Mouse (Mus musculus) midbrain, embryonic 14.5 days (tissue): Measurements from ENCODE around the gene Pus7l. TPM values are rescaled to one million over a fixed set of nuclear protein-coding genes. Genes with fewer than 3 reads are reported as not detected.

Experiments used
- ATAC-seq: fragments of 200-750 bp; cut with Nextera tagmentation; 2 replicates; pipeline ENCODE4 v1.8.0; 2017; ENCODE audit warnings: moderate number of reproducible peaks, moderate library complexity; ENCODE audit not compliant: low FRiP score, low TSS enrichment
- DNase-seq: peaks from one replicate; pipeline ENCODE4 v3.0.0-alpha.2; 2015
- H3K27ac ChIP-seq: fragments of 300-500 bp; sonication (generic); replicated peaks from 2 replicates; pipeline ENCODE4 v1.5.1; 2014; ENCODE audit warnings: mild to moderate bottlenecking, low read depth, low read length, moderate library complexity
- H3K27me3 ChIP-seq: fragments of 300-500 bp; sonication (generic); 2 replicates; pipeline ENCODE4 v1.6.1; 2014; ENCODE audit warnings: low read length, control low read depth, mixed read lengths; ENCODE audit not compliant: control insufficient read depth, insufficient read depth
- H3K36me3 ChIP-seq: fragments of 300-500 bp; sonication (generic); 2 replicates; pipeline ENCODE4 v1.6.1; 2014; ENCODE audit warnings: low read length, control low read depth; ENCODE audit not compliant: control insufficient read depth, insufficient read depth
- H3K4me1 ChIP-seq: fragments of 300-500 bp; sonication (generic); 2 replicates; pipeline ENCODE4 v1.6.1; 2014; ENCODE audit warnings: mild to moderate bottlenecking, antibody characterized with exemption, low read length, control low read depth; ENCODE audit not compliant: control insufficient read depth, insufficient read depth
- H3K4me2 ChIP-seq: fragments of 300-500 bp; sonication (generic); 2 replicates; pipeline ENCODE4 v1.6.1; 2014; ENCODE audit warnings: mild to moderate bottlenecking, low read length, moderate library complexity
- H3K4me3 ChIP-seq: fragments of 300-500 bp; sonication (generic); replicated peaks from 2 replicates; pipeline ENCODE4 v1.5.1; 2014; ENCODE audit warnings: low read depth, low read length
- H3K9ac ChIP-seq: fragments of 300-500 bp; sonication (generic); replicated peaks from 2 replicates; pipeline ENCODE4 v1.6.1; 2014; ENCODE audit warnings: mild to moderate bottlenecking, low read length, moderate library complexity
- H3K9me3 ChIP-seq: fragments of 300-500 bp; sonication (generic); 2 replicates; pipeline ENCODE4 v1.6.1; 2016; ENCODE audit warnings: low read length, control low read depth, mixed read lengths; ENCODE audit not compliant: control insufficient read depth
- WGBS: fragments of 180-500 bp; shearing (Covaris S2); extraction: QIAGEN DNeasy Blood & Tissue Kit; methylation state at CpG from one replicate; pipeline ENCODE4 v1.1.7; 2014; 5-methylcytosine and 5-hydroxymethylcytosine counted together
- polyA plus RNA-seq: library from polyadenylated mRNA; unstranded; fragments of >200 nt; fragmentation: Nextera tagmentation; extraction: Ambion mirVana; gene quantifications from 2 replicates; pipeline ENCODE4 v1.2.1, GENCODE M21; 2014

Pus7l gene
- polyA plus RNA-seq: 5.5 and 7.0 TPM in 2 replicates

DNA sequence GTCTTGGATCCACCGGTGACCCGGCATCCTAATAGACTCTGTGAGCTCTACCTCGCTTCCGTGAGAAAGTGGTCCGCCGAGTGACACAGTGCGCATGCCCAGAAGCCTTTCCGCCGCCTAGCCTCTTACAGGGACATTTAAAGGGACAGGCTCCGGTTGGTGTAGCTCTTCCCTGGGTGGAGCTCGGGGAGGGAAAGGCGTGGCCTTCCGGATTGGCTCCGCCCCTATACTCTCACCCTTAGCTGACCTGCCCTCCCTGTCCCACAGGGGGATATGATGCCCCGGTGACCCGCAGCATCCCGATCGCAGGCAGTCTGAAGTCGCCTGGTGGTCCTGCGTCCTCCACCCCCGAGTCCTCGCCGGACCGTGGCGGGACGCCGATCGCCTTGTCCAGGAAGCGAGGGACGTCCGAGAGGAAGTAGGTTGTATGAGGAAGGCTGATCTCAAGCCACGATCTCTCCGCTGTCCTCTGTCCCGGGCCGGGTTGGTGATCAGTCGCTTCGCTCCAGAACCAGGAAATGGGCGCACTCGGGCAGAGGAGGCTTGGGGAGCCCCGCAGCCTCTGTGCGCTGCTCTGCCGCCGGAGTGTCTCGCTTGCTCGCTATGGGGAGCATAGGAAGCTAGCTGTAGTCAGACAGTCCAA lies at the start of gene Pus7l, which contains the start of gene Irak4:
TSS of gene Pus7l (minus strand) at position 139 of the 643 bp plus-strand sequence.
TSS of gene Irak4 (plus strand) at position 235 of the 643 bp plus-strand sequence.
- no peaks in the 10 kb centered on the region for H3K27me3 ChIP-seq
- under 1% methylated on average over 45 of the region's 45 CpGs for WGBS
- peak within 1 kb of the TSS; percentile 61 for H3K27ac ChIP-seq
- H3K9ac ChIP-seq: peak within 1 kb of the TSS; percentile 52
- DNase-seq (peak; percentile 96), ATAC-seq (peak; percentile 97)
- peak within 1 kb of the TSS; percentile 71 for H3K4me3 ChIP-seq
- H3K9me3 ChIP-seq: no peaks in the 10 kb centered on the region
- H3K36me3 ChIP-seq: no peaks in the 10 kb centered on the region
- peaks cover 10% of the 10 kb centered on the region; the same call in 1 of the 2 replicates for H3K4me1 ChIP-seq
- peak within 1 kb of the TSS; percentile 67 for H3K4me2 ChIP-seq

DNA sequence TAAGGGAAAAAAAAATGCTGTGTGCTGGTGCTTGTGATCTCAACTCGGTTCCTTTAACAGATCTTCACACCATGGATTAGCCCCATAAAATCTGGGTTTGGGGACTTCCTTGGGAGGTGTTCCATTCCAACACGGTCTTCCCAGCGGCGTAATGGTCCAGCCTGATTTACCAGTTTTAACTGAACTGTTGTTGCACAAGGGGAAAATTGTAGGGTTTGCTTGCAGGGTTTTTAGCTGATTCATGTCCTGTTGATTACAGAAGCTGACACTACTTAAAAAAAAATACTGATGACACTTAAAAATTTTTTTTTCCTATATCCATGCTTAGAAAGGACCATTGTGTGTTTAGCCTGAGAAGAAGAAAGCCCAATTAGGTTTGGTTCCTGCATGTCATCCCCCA lies 48.0 kb upstream of the Pus7l start:
- H3K9ac ChIP-seq: no peak overlapping the region
- no peak overlapping the region for H3K4me2 ChIP-seq
- 0 out of 2 replicates have a peak, but pooled peaks cover under 1% of the 10 kb centered on the region for H3K36me3 ChIP-seq
- H3K27ac ChIP-seq: no peak overlapping the region
- peaks cover 6% of the 10 kb centered on the region for H3K4me1 ChIP-seq
- H3K27me3 ChIP-seq: no peaks in the 10 kb centered on the region
- WGBS: 91% methylated on average over 4 of the region's 4 CpGs
- DNase-seq (no peak), ATAC-seq (no peak)
- no peak overlapping the region for H3K4me3 ChIP-seq
- H3K9me3 ChIP-seq: no peaks in the 10 kb centered on the region

- ATAC-seq: peak; percentile 29
These were observed 46.7 kb upstream of the Pus7l start for GRCm38 (mm10) chr15:94590083-94590482.

DNA sequence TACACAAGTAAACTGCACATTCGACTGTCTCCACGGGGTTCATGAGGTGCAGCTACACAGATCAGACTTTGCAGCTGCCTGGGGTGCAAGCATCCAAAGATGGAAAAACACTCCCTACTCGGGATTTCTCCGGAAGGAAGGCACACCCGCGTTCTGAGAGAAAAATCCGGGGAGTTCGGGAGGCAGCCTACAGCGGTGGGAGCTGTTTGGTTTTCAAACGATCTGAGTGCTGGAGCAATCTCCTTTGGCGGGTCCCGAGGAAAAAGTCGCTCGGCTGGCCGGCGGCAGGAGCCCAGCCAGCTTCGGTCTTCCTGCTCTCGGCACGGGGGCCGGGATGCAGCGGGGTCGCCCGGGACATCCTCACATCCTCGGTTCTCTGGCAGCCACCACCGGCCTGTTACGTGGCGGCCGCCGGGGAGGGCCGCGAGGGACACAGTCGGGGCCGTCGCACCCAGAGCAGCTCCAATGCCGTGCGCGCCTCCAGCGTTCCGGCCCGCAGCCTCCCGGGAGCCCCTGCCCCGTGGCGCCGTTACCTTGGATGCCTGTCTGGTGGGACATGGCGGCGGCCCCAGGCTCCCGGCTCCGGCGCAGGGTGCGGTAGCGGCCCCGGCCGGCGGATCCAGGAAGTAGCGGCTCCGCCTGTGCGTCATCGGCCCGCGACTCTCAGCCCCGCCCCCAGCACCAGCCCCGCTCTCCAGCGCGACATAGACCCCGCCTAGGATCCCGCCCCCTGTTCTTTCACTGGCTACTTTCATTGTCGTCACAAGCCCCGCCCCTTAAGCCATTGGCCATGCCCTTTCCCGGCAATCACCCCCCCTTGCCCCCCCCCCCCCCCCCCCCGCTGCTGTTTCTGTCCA lies 46.1 kb upstream of the Pus7l start, which contains the start of gene Twf1:
TSS of gene Twf1 (minus strand) at position 671 of the 857 bp plus-strand sequence.
- Histone ChIP-seq H3K9ac (peak within 1 kb of the TSS; percentile 91), H3K27me3 (no peaks in the 10 kb centered on the region), H3K27ac (peak within 1 kb of the TSS; percentile 85), H3K4me1 (peaks cover 6% of the 10 kb centered on the region), H3K9me3 (no peaks in the 10 kb centered on the region), H3K4me3 (peak within 1 kb of the TSS; percentile 94), H3K36me3 (peaks cover 16% of the 10 kb centered on the region), H3K4me2 (peak within 1 kb of the TSS; percentile 76)
- under 1% methylated on average over 69 of the region's 70 CpGs for WGBS
- DNase-seq (peak; percentile 100), ATAC-seq (peak; percentile 100)

More at GRCm38 (mm10) chr15:94590083-94590482, 46.7 kb upstream of the Pus7l start:
- peaks cover 10% of the 10 kb centered on the region for H3K36me3 ChIP-seq
- DNase-seq: no peak
- WGBS: 13% methylated on average over 8 of the region's 8 CpGs
- H3K4me2 ChIP-seq: peak overlapping the region; percentile 55
- H3K27ac ChIP-seq: peak overlapping the region; percentile 66; the same call in 1 of the 2 replicates
- H3K4me1 ChIP-seq: peaks cover 6% of the 10 kb centered on the region
- H3K4me3 ChIP-seq: peak overlapping the region; percentile 94
- no peaks in the 10 kb centered on the region for H3K27me3 ChIP-seq
- H3K9me3 ChIP-seq: no peaks in the 10 kb centered on the region
- H3K9ac ChIP-seq: peak overlapping the region; percentile 44; the same call in 1 of the 2 replicates

GRCm38 (mm10) chr15:94587826-94588715 lies 44.7 kb upstream of the Pus7l start:
- peak overlapping the region; percentile 76 for H3K4me2 ChIP-seq
- H3K4me1 ChIP-seq: peaks cover 6% of the 10 kb centered on the region
- H3K4me3 ChIP-seq: no peak overlapping the region; the same call in 1 of the 2 replicates

DNA sequence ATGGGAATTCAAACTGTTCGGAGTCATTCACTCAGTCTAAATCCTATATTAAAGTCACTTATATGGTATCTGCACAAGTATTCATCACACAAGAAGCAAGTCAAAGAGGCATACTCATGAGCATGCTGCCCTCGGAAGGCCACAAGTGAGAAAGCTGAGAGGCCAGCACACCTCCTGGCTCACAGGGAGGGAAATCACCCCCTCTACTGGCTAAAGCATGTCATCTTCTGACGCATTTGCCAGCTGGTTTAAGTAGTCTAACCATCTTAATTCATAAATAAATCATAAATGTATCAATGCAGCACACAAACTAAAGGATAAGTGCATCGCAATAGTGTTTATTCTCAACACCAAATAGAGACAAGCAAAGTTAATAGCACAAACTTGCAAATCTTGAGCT lies 41.4 kb upstream of the Pus7l start:
- WGBS: 87% methylated on average over 4 of the region's 4 CpGs
- Histone ChIP-seq H3K9ac (no peak overlapping the region), H3K27ac (no peak overlapping the region), H3K4me2 (no peak overlapping the region), H3K27me3 (no peaks in the 10 kb centered on the region), H3K9me3 (no peaks in the 10 kb centered on the region), H3K4me3 (no peak overlapping the region), H3K36me3 (peaks cover 61% of the 10 kb centered on the region), H3K4me1 (peaks cover 6% of the 10 kb centered on the region)
- DNase-seq: peak; percentile 12
- no peak for ATAC-seq

More at GRCm38 (mm10) chr15:94587826-94588715, 44.7 kb upstream of the Pus7l start:
- ATAC-seq (no peak), DNase-seq (no peak)
- Histone ChIP-seq H3K27ac (no peak overlapping the region), H3K9me3 (no peaks in the 10 kb centered on the region), H3K9ac (peak overlapping the region; percentile 16; the same call in 1 of the 2 replicates), H3K36me3 (peaks cover 30% of the 10 kb centered on the region), H3K27me3 (no peaks in the 10 kb centered on the region)
- WGBS: 88% methylated on average over 9 of the region's 9 CpGs

DNA sequence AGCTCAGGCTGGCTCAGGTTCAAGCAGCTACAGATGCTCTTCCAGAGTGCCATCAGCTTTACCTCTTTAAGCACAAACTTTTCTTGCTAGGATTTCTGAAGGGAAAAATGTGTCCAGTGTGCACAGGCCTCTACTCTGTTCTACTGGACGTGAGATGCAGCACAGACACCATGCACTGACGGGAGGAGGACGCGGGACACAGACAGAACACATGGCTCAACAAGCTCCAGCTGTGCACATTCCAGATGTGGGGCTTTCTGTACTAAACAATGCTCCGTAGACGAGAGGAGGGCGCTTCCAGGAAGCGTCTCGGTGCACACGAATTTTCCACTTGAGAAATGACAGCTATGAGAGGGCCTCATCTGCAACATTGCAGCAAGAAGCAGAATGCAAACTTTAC lies 39.8 kb upstream of the Pus7l start:
- WGBS: 88% methylated on average over 10 of the region's 10 CpGs
- Histone ChIP-seq H3K4me3 (no peak overlapping the region), H3K9me3 (no peaks in the 10 kb centered on the region), H3K4me2 (no peak overlapping the region), H3K27ac (no peak overlapping the region), H3K36me3 (peaks cover 68% of the 10 kb centered on the region), H3K9ac (no peak overlapping the region), H3K4me1 (no peaks in the 10 kb centered on the region), H3K27me3 (no peaks in the 10 kb centered on the region)
- DNase-seq (no peak), ATAC-seq (no peak)
